Mouse (Mus musculus): ENCODE results near the gene Wdhd1. TPM values are rescaled to one million over a fixed set of nuclear protein-coding genes. Genes with fewer than 3 reads are reported as not detected.

Gene Wdhd1
- polyA plus RNA-seq, 1 experiment: 12.4 TPM

DNA sequence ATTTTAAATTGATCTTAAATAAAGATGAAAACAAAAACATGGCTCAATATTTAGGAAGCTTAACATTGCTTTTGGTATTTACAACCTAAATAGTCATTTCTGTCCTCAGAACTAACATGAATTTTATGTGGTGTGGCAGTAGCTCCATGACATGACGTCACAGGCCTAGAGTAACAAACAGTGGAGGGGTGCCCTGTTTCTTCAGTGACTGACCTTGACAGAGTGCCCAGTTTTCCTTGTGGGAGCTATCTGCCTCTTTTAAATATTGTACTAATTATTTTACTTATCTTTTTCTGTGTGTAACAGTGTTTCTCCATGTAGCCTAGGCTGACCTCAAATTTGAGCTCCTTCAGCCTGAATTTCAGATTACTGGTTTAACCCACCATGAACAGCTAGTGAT lies 15.1 kb upstream of the Wdhd1 start:
- Histone ChIP-seq H3K4me3 (ENCODE audit: insufficient read depth, poor library complexity, severe bottlenecking) (no peak overlapping the region), H3K27me3 (ENCODE audit: control insufficient read depth, insufficient read depth, insufficient read length) (no peaks in the 10 kb centered on the region), H3ac (ENCODE audit: control insufficient read depth, insufficient read length, low read depth) (no peak overlapping the region), H3K36me3 (ENCODE audit: control insufficient read depth, insufficient read depth) (peaks cover 22% of the 10 kb centered on the region), H3K79me2 (ENCODE audit: control insufficient read depth, insufficient read depth) (peaks cover 27% of the 10 kb centered on the region), H3K79me3 (ENCODE audit: low read depth) (peaks cover 13% of the 10 kb centered on the region)
- no peak for TF ChIP-seq USF1 (IDR thresholded peaks at IDR 0.05; ENCODE audit: low read depth)
- no peak for TF ChIP-seq MAX (IDR thresholded peaks at IDR 0.05)
- no peak for TF ChIP-seq MYOG (IDR thresholded peaks at IDR 0.05; ENCODE audit: control insufficient read depth, extremely low read depth, insufficient read length)
- no peak for TF ChIP-seq CTCF (IDR thresholded peaks at IDR 0.05; ENCODE audit: control insufficient read depth, insufficient read depth, insufficient read length)
- TF ChIP-seq MYOD1 (IDR thresholded peaks at IDR 0.05; ENCODE audit: control insufficient read depth, insufficient read length, low read depth): no peak
- TF ChIP-seq FOSL1 (IDR thresholded peaks at IDR 0.05; ENCODE audit: insufficient read depth, low read length, poor library complexity, severe bottlenecking): no peak
- TF ChIP-seq CEBPB (IDR thresholded peaks at IDR 0.05; ENCODE audit: low read depth): no peak

DNA sequence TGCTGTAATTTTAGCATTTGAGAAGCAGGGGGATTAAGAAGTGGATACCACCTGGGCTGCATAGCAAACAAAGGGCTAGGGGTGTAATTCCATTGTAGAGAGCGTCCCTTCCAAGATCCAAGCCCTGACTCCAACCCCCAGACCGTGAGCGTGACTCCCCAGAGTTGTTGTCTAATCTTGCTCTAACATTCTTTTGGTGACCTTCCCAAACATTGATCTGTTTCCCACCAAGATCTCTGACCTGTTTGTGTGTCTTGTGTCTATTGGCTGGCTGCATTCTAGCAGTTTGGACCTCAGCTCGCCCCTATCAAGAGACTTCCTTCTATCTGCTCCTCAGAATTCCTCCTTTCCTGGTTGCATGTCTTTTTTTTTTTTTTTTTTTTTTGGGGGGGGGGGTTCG lies 10.4 kb upstream of the Wdhd1 start:
- H3K79me2 ChIP-seq (ENCODE audit: control insufficient read depth, insufficient read depth): peaks cover 75% of the 10 kb centered on the region
- H3K36me3 ChIP-seq (ENCODE audit: control insufficient read depth, insufficient read depth): peaks cover 22% of the 10 kb centered on the region
- no peak overlapping the region for H3K4me3 ChIP-seq (ENCODE audit: insufficient read depth, poor library complexity, severe bottlenecking)
- H3K79me3 ChIP-seq (ENCODE audit: low read depth): peaks cover 47% of the 10 kb centered on the region
- H3ac ChIP-seq (ENCODE audit: control insufficient read depth, insufficient read length, low read depth): no peak overlapping the region
- H3K27me3 ChIP-seq (ENCODE audit: control insufficient read depth, insufficient read depth, insufficient read length): no peaks in the 10 kb centered on the region
- TF ChIP-seq CTCF (IDR thresholded peaks at IDR 0.05; ENCODE audit: control insufficient read depth, insufficient read depth, insufficient read length) (no peak), FOSL1 (IDR thresholded peaks at IDR 0.05; ENCODE audit: insufficient read depth, low read length, poor library complexity, severe bottlenecking) (no peak), MAX (IDR thresholded peaks at IDR 0.05) (no peak), USF1 (IDR thresholded peaks at IDR 0.05; ENCODE audit: low read depth) (no peak)

DNA sequence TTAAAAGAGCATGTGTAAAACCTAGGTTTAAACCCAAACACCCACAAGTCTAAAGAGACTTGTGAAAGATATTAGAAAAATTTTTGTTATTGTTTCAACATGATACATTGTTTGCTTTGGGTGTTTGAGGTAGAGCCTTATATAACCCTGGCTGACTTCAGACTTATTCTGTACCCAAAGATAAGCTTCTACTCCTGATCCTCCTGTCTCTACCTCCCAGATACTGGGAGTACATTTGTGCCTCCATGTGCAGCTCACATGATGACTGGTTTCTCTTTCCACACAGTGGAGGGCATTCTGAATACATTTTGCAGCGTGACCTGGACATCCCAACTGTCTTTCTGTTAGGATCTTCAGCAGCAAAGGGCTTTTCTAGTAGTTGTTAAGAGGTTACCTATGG lies 9.6 kb upstream of the Wdhd1 start:
- H3K79me3 ChIP-seq (ENCODE audit: low read depth): peaks cover 54% of the 10 kb centered on the region
- TF ChIP-seq CTCF (IDR thresholded peaks at IDR 0.05; ENCODE audit: control insufficient read depth, insufficient read depth, insufficient read length) (no peak), FOSL1 (IDR thresholded peaks at IDR 0.05; ENCODE audit: insufficient read depth, low read length, poor library complexity, severe bottlenecking) (no peak), MYOG (IDR thresholded peaks at IDR 0.05; ENCODE audit: control insufficient read depth, extremely low read depth, insufficient read length) (no peak), USF1 (IDR thresholded peaks at IDR 0.05; ENCODE audit: low read depth) (no peak), CEBPB (IDR thresholded peaks at IDR 0.05; ENCODE audit: low read depth) (no peak), MYOD1 (IDR thresholded peaks at IDR 0.05; ENCODE audit: control insufficient read depth, insufficient read length, low read depth) (no peak), MAX (IDR thresholded peaks at IDR 0.05) (no peak)

DNA sequence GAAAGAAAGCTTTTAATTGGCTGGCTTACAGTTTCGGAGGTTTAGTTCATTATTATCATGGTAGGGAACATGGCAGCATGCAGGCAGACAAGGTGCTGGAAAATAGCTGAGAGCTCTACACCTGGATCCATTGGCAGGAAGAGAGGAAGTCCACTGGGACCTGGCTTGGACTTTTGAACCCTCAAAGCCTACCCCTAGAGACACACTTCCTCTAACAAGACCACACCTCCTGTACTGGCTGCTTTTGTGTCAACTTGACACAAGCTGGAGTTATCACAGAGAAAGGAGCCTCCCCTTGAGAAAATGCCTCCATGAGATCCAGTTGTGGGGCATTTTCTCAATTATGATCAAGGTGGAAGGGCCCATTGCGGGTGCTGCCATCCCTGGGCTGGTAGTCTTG lies 8.6 kb upstream of the Wdhd1 start:
- TF ChIP-seq CTCF (IDR thresholded peaks at IDR 0.05; ENCODE audit: control insufficient read depth, insufficient read depth, insufficient read length) (no peak), FOSL1 (IDR thresholded peaks at IDR 0.05; ENCODE audit: insufficient read depth, low read length, poor library complexity, severe bottlenecking) (no peak), MYOG (IDR thresholded peaks at IDR 0.05; ENCODE audit: control insufficient read depth, extremely low read depth, insufficient read length) (no peak), CEBPB (IDR thresholded peaks at IDR 0.05; ENCODE audit: low read depth) (no peak), USF1 (IDR thresholded peaks at IDR 0.05; ENCODE audit: low read depth) (no peak), MAX (IDR thresholded peaks at IDR 0.05) (no peak), MYOD1 (IDR thresholded peaks at IDR 0.05; ENCODE audit: control insufficient read depth, insufficient read length, low read depth) (no peak)
- H3K36me3 ChIP-seq (ENCODE audit: control insufficient read depth, insufficient read depth): peaks cover 22% of the 10 kb centered on the region

More for the DNA sequence above, 9.6 kb upstream of the Wdhd1 start:
- H3ac ChIP-seq (ENCODE audit: control insufficient read depth, insufficient read length, low read depth): no peak overlapping the region
- H3K27me3 ChIP-seq (ENCODE audit: control insufficient read depth, insufficient read depth, insufficient read length): no peaks in the 10 kb centered on the region
- H3K4me3 ChIP-seq (ENCODE audit: insufficient read depth, poor library complexity, severe bottlenecking): no peak overlapping the region
- H3K36me3 ChIP-seq (ENCODE audit: control insufficient read depth, insufficient read depth): peaks cover 22% of the 10 kb centered on the region
- peaks cover 83% of the 10 kb centered on the region for H3K79me2 ChIP-seq (ENCODE audit: control insufficient read depth, insufficient read depth)

DNA sequence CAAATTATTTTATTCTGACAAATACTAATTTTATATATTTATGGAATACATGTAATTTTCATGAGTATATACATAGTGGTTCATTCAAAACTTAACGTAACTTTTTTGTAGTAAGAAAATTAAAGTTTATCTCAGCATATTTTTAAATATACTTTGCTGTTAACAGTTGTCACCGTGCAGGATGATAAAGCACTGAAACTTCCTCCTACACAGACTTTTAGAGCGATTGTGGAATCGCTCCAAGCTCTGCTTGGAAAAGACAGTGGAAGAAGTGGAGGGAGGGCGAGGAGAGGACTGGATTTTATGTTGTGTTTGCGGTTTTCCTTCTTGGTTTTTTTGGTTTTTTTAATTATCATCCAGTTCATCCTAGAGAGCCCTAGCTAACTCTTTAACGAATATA lies 6.9 kb upstream of the Wdhd1 start:
- no peak overlapping the region for H3K4me3 ChIP-seq (ENCODE audit: insufficient read depth, poor library complexity, severe bottlenecking)
- TF ChIP-seq MAX (IDR thresholded peaks at IDR 0.05) (no peak), USF1 (IDR thresholded peaks at IDR 0.05; ENCODE audit: low read depth) (no peak), CEBPB (IDR thresholded peaks at IDR 0.05; ENCODE audit: low read depth) (no peak), FOSL1 (IDR thresholded peaks at IDR 0.05; ENCODE audit: insufficient read depth, low read length, poor library complexity, severe bottlenecking) (no peak), CTCF (IDR thresholded peaks at IDR 0.05; ENCODE audit: control insufficient read depth, insufficient read depth, insufficient read length) (no peak), MYOG (IDR thresholded peaks at IDR 0.05; ENCODE audit: control insufficient read depth, extremely low read depth, insufficient read length) (no peak), MYOD1 (IDR thresholded peaks at IDR 0.05; ENCODE audit: control insufficient read depth, insufficient read length, low read depth) (no peak)
- H3K79me3 ChIP-seq (ENCODE audit: low read depth): peaks cover 77% of the 10 kb centered on the region
- H3K79me2 ChIP-seq (ENCODE audit: control insufficient read depth, insufficient read depth): peaks cover 100% of the 10 kb centered on the region
- H3K27me3 ChIP-seq (ENCODE audit: control insufficient read depth, insufficient read depth, insufficient read length): no peaks in the 10 kb centered on the region
- no peak overlapping the region for H3ac ChIP-seq (ENCODE audit: control insufficient read depth, insufficient read length, low read depth)
- H3K36me3 ChIP-seq (ENCODE audit: control insufficient read depth, insufficient read depth): peaks cover 13% of the 10 kb centered on the region

More for the DNA sequence above, 8.6 kb upstream of the Wdhd1 start:
- H3K79me3 ChIP-seq (ENCODE audit: low read depth): peaks cover 63% of the 10 kb centered on the region
- H3K4me3 ChIP-seq (ENCODE audit: insufficient read depth, poor library complexity, severe bottlenecking): no peak overlapping the region
- no peak overlapping the region for H3ac ChIP-seq (ENCODE audit: control insufficient read depth, insufficient read length, low read depth)
- H3K79me2 ChIP-seq (ENCODE audit: control insufficient read depth, insufficient read depth): peaks cover 92% of the 10 kb centered on the region
- no peaks in the 10 kb centered on the region for H3K27me3 ChIP-seq (ENCODE audit: control insufficient read depth, insufficient read depth, insufficient read length)

DNA sequence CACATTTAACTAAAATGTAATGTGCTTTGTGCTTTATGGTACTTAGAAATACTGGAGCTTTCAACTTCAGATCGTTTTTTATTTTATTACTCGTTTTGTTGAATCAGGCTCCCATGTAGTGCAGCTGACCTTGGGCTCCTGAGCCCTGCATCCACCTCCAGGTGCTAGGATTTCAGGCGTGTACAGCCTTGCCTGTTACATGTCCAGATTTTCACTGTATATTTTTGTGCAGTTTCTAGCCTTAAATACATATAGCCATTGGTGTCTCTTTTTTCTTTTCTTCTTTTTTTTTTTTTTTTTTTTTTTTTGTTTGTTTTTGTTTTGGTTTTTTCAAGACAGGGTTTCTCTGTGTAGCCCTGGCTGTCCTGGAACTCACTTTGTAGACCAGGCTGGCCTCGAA lies 4.9 kb upstream of the Wdhd1 start:
- H3ac ChIP-seq (ENCODE audit: control insufficient read depth, insufficient read length, low read depth): no peak overlapping the region
- H3K79me2 ChIP-seq (ENCODE audit: control insufficient read depth, insufficient read depth): peaks cover 99% of the 10 kb centered on the region
- peaks cover 82% of the 10 kb centered on the region for H3K79me3 ChIP-seq (ENCODE audit: low read depth)
- H3K4me3 ChIP-seq (ENCODE audit: insufficient read depth, poor library complexity, severe bottlenecking): no peak overlapping the region
- H3K27me3 ChIP-seq (ENCODE audit: control insufficient read depth, insufficient read depth, insufficient read length): no peaks in the 10 kb centered on the region
- H3K36me3 ChIP-seq (ENCODE audit: control insufficient read depth, insufficient read depth): peaks cover 13% of the 10 kb centered on the region
- no peak for TF ChIP-seq CEBPB (IDR thresholded peaks at IDR 0.05; ENCODE audit: low read depth)
- no peak for TF ChIP-seq CTCF (IDR thresholded peaks at IDR 0.05; ENCODE audit: control insufficient read depth, insufficient read depth, insufficient read length)
- TF ChIP-seq MYOG (IDR thresholded peaks at IDR 0.05; ENCODE audit: control insufficient read depth, extremely low read depth, insufficient read length): no peak
- no peak for TF ChIP-seq USF1 (IDR thresholded peaks at IDR 0.05; ENCODE audit: low read depth)
- no peak for TF ChIP-seq MYOD1 (IDR thresholded peaks at IDR 0.05; ENCODE audit: control insufficient read depth, insufficient read length, low read depth)
- TF ChIP-seq MAX (IDR thresholded peaks at IDR 0.05): no peak

Data from C2C12 (cell line).